ENCODE assay signal across 9 mouse cellular contexts in the genomic region with DNA sequence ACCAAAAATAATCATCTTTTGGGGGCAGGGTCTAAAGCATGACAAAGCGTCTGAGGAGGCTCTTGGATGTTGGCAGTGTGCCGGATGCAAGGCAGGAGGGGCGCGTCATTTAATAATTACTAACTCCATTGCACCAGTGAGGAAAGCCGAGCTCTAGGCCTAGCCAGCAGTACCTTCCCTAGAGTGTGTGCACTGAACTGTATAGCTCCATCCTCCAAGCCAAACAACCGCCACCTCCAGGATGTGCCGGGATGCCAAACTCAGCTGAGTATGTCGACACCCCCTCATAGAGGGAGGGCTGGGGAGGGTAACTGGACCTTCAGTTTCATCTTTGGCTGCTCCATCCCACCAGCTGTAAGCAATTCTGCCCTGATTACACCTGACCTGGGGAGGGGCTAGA.
DNase-seq lines count a peak whose midpoint lies in the region; ATAC-seq and TF ChIP-seq lines count a peak whose summit lies in the region.
"Had no signal": no experiment of that assay in that cellular context is flagged by ENCODE, and none has a peak within 500 bp of the region (broad histone marks: within the 10 kb centered on the region; RNA-seq: fewer than 3 reads in every experiment).

No protein-coding gene starts in this region.

- H3K27ac ChIP-seq in hindbrain, embryonic 16.5 days (ENCODE audit: low read depth, low read length) = no peak overlapping the region
- no peak overlapping the region for H3K27ac ChIP-seq in hindbrain, embryonic 13.5 days
- H3K27ac ChIP-seq in kidney, adult 2 months (ENCODE audit: insufficient read depth, low read depth, low read length) = no peak overlapping the region
- H3K27ac ChIP-seq in neural tube, embryonic 15.5 days (replicated peaks) = no peak overlapping the region

- H3K27me3 ChIP-seq in hindbrain, embryonic 16.5 days (replicated peaks; ENCODE audit: control insufficient read depth, insufficient read depth, low read length) = no peaks in the 10 kb centered on the region
- no peaks in the 10 kb centered on the region for H3K27me3 ChIP-seq in hindbrain, embryonic 13.5 days
- no peaks in the 10 kb centered on the region for H3K27me3 ChIP-seq in kidney, adult 2 months (replicated peaks; ENCODE audit: control insufficient read depth, insufficient read depth, low read length)
- no peaks in the 10 kb centered on the region for H3K27me3 ChIP-seq in neural tube, embryonic 15.5 days (replicated peaks)

- 55% methylated on average over 8 of the region's 8 CpGs for WGBS in hindbrain, embryonic 16.5 days
- 58% methylated on average over 8 of the region's 8 CpGs for WGBS in hindbrain, embryonic 13.5 days
- WGBS in kidney, adult 2 months = 23% methylated on average over 8 of the region's 8 CpGs
- 63% methylated on average over 8 of the region's 8 CpGs for WGBS in neural tube, embryonic 15.5 days

- H3K4me2 ChIP-seq in hindbrain, embryonic 16.5 days (ENCODE audit: low read length) = no peak overlapping the region
- no peak overlapping the region for H3K4me2 ChIP-seq in hindbrain, embryonic 13.5 days
- H3K4me2 ChIP-seq in neural tube, embryonic 15.5 days = no peak overlapping the region

- no peak for TF ChIP-seq CTCF in kidney, adult 2 months (conservative IDR thresholded peaks at IDR 0.05; ENCODE audit: insufficient read depth, insufficient read length, low read depth, low read length)

- no peaks in the 10 kb centered on the region for H3K9me3 ChIP-seq in hindbrain, embryonic 16.5 days (ENCODE audit: control insufficient read depth, low read length)
- no peaks in the 10 kb centered on the region for H3K9me3 ChIP-seq in hindbrain, embryonic 13.5 days
- no peaks in the 10 kb centered on the region for H3K9me3 ChIP-seq in neural tube, embryonic 15.5 days (replicated peaks)

- H3K4me3 ChIP-seq in hindbrain, embryonic 16.5 days (ENCODE audit: low read length) = no peak overlapping the region
- H3K4me3 ChIP-seq in hindbrain, embryonic 13.5 days = no peak overlapping the region
- no peak overlapping the region for H3K4me3 ChIP-seq in kidney, adult 2 months (ENCODE audit: insufficient read depth, low read depth, low read length)
- H3K4me3 ChIP-seq in neural tube, embryonic 15.5 days (replicated peaks) = no peak overlapping the region

- H3K36me3 ChIP-seq in hindbrain, embryonic 16.5 days (ENCODE audit: control insufficient read depth, insufficient read depth, low read length) = no peaks in the 10 kb centered on the region
- H3K36me3 ChIP-seq in hindbrain, embryonic 13.5 days = no peaks in the 10 kb centered on the region
- H3K36me3 ChIP-seq in kidney, adult 2 months (ENCODE audit: control insufficient read depth, insufficient read depth, low read length) = no peaks in the 10 kb centered on the region
- no peaks in the 10 kb centered on the region for H3K36me3 ChIP-seq in neural tube, embryonic 15.5 days

- ATAC-seq in hindbrain, embryonic 16.5 days = peak; percentile 48; the same call in 1 of the 2 replicates
- no peak for ATAC-seq in hindbrain, embryonic 13.5 days (ENCODE audit: low FRiP score)
- ATAC-seq in neural tube, embryonic 15.5 days (ENCODE audit: low FRiP score) = peak; percentile 54
- ATAC-seq in megakaryocyte-erythroid progenitor cell, adult 5-6 weeks (replicated peaks; ENCODE audit: low FRiP score, low TSS enrichment, poor library complexity, severe bottlenecking) = no peak

- DNase-seq in right cerebral cortex, adult 18-20 months = peak; percentile 13
- no peak for DNase-seq in right cerebral cortex, postnatal 4 days
- DNase-seq in kidney, adult 2 months = peak; percentile 64
- DNase-seq in T-cell, adult 2 months (ENCODE audit: low spot score) = no peak
- DNase-seq: thymus, postnatal 36 days had no signal

- no peaks in the 10 kb centered on the region for H3K4me1 ChIP-seq in hindbrain, embryonic 16.5 days (ENCODE audit: control insufficient read depth, insufficient read depth, low read depth, low read length)
- peaks cover 18% of the 10 kb centered on the region for H3K4me1 ChIP-seq in hindbrain, embryonic 13.5 days (replicated peaks)
- peaks cover 6% of the 10 kb centered on the region; the same call in 1 of the 2 replicates for H3K4me1 ChIP-seq in kidney, adult 2 months (ENCODE audit: control insufficient read depth, insufficient read depth, low read length)
- peaks cover 18% of the 10 kb centered on the region; the same call in 1 of the 2 replicates for H3K4me1 ChIP-seq in neural tube, embryonic 15.5 days

- no peak for TF ChIP-seq POLR2A in kidney, adult 2 months (IDR thresholded peaks at IDR 0.05; ENCODE audit: low read depth, low read length)

- no peak overlapping the region for H3K9ac ChIP-seq in hindbrain, embryonic 16.5 days (ENCODE audit: low read depth, low read length)
- H3K9ac ChIP-seq in hindbrain, embryonic 13.5 days = no peak overlapping the region
- no peak overlapping the region for H3K9ac ChIP-seq in neural tube, embryonic 15.5 days (replicated peaks)

Comparison
In these comparisons a context has a peak if more than half of its experiments do, and no peak if none do; other contexts are left out.
1. ATAC-seq: peak in hindbrain, embryonic 16.5 days (single experiment) and neural tube, embryonic 15.5 days (single experiment); none in hindbrain, embryonic 13.5 days (single experiment) and megakaryocyte-erythroid progenitor cell, adult 5-6 weeks (single experiment).
2. DNase-seq: peak in right cerebral cortex, adult 18-20 months (single experiment) and kidney, adult 2 months (single experiment); none in right cerebral cortex, postnatal 4 days (single experiment) and T-cell, adult 2 months (single experiment).